Mouse (Mus musculus) CH12.LX (cell line): ENCODE data around the gene Mrpl38. TPM values are rescaled to one million over a fixed set of nuclear protein-coding genes. Genes with fewer than 3 reads are reported as not detected.

Experiments
- DNase-seq: peaks from one replicate; pipeline ENCODE4 v3.0.0-alpha.2; 2013; ENCODE audit errors: extremely low read depth
- H3K27ac ChIP-seq: 2 replicates; pipeline ENCODE4 v1.5.1; 2012; ENCODE audit warnings: low read depth, mild to moderate bottlenecking, control low read depth, moderate library complexity; ENCODE audit not compliant: insufficient read depth
- H3K27me3 ChIP-seq: replicated peaks from 2 replicates; pipeline ENCODE3; 2012; ENCODE audit warnings: inconsistent platforms
- H3K36me3 ChIP-seq, 2 experiments: replicated peaks in 1 of 2; 2 replicates each; pipeline versions ENCODE3 to v1.6.1; 2012; ENCODE audit warnings: inconsistent platforms in 1 of 2, low read length in 1 of 2, mild to moderate bottlenecking in 1 of 2, mixed read lengths in 1 of 2, moderate library complexity in 1 of 2; ENCODE audit not compliant: control insufficient read depth in 1 of 2, insufficient read depth in 1 of 2
- H3K4me1 ChIP-seq, 2 experiments: 2 replicates each; pipeline ENCODE4 v1.6.1; 2012; ENCODE audit warnings: inconsistent platforms in 1 of 2, moderate library complexity in 1 of 2; ENCODE audit not compliant: insufficient read depth in 2 of 2, control insufficient read depth in 1 of 2
- H3K4me2 ChIP-seq: 2 replicates; pipeline ENCODE4 v1.6.1; 2012; ENCODE audit warnings: low read depth, mild to moderate bottlenecking, control low read depth; ENCODE audit not compliant: poor library complexity, insufficient read depth, severe bottlenecking
- H3K4me3 ChIP-seq, 3 experiments: fragments of 150-350 bp in 1 of 3; sonication (generic) in 1 of 3; replicated peaks in 1 of 3; 2 replicates each; pipeline versions ENCODE3 to v1.5.1; 2011 to 2012; ENCODE audit warnings: low read depth in 2 of 3, low read length in 2 of 3, mild to moderate bottlenecking in 2 of 3, moderate library complexity in 2 of 3, control low read depth in 1 of 3, improper control_type of control experiment in 1 of 3, inconsistent platforms in 1 of 3, mixed read lengths in 1 of 3; ENCODE audit not compliant: poor library complexity in 1 of 3
- H3K79me2 ChIP-seq: replicated peaks from 2 replicates; pipeline ENCODE4 v1.6.1; 2012; ENCODE audit warnings: mild to moderate bottlenecking, moderate library complexity; ENCODE audit not compliant: control insufficient read depth, poor library complexity, insufficient read depth, severe bottlenecking; ENCODE audit errors: extremely low read depth
- H3K9ac ChIP-seq: 2 replicates; pipeline ENCODE4 v1.6.1; 2012; ENCODE audit warnings: low read depth, mild to moderate bottlenecking, control low read depth, moderate library complexity; ENCODE audit not compliant: insufficient read depth
- H3K9me3 ChIP-seq: replicated peaks from 2 replicates; pipeline ENCODE3; 2012; ENCODE audit warnings: low read length, inconsistent platforms, mixed read lengths
- CHD1 ChIP-seq: IDR thresholded peaks from 2 replicates; pipeline ENCODE4 v1.6.1; 2012; ENCODE audit warnings: low read depth, low read length, improper control_type of control experiment, inconsistent platforms
- CHD2 ChIP-seq: IDR thresholded peaks from 2 replicates; pipeline ENCODE4 v1.6.1; 2011; ENCODE audit warnings: low read length, improper control_type of control experiment
- CTCF ChIP-seq, 2 experiments: IDR thresholded peaks in 1 of 2; conservative IDR thresholded peaks in 1 of 2; 2 replicates each; pipeline ENCODE4 v1.5.1; 2011 to 2012; ENCODE audit warnings: low read depth in 2 of 2, low read length in 2 of 2, improper control_type of control experiment in 1 of 2, inconsistent platforms in 1 of 2, mild to moderate bottlenecking in 1 of 2, moderate library complexity in 1 of 2
- GABPA ChIP-seq: IDR thresholded peaks from 2 replicates; pipeline ENCODE4 v1.6.1; 2012; ENCODE audit warnings: low read depth, low read length, improper control_type of control experiment, inconsistent platforms; ENCODE audit not compliant: insufficient replicate concordance
- HCFC1 ChIP-seq: IDR thresholded peaks from 2 replicates; pipeline ENCODE4 v1.6.1; 2012; ENCODE audit warnings: low read depth, mild to moderate bottlenecking, inconsistent platforms, low read length, improper control_type of control experiment
- IRF4 ChIP-seq: IDR thresholded peaks from 2 replicates; pipeline ENCODE4 v1.6.1; 2014; ENCODE audit warnings: low read depth, mild to moderate bottlenecking, inconsistent platforms, low read length, improper control_type of control experiment
- KAT2A ChIP-seq: IDR thresholded peaks from 2 replicates; pipeline ENCODE4 v1.6.1; 2012; ENCODE audit warnings: low read length, improper control_type of control experiment, inconsistent platforms; ENCODE audit not compliant: insufficient replicate concordance
- MAFK ChIP-seq: IDR thresholded peaks from 2 replicates; pipeline ENCODE4 v1.6.1; 2011; ENCODE audit warnings: low read length, improper control_type of control experiment; ENCODE audit not compliant: insufficient replicate concordance
- MAX ChIP-seq: IDR thresholded peaks from 2 replicates; pipeline ENCODE4 v1.6.1; 2011; ENCODE audit warnings: low read length, improper control_type of control experiment
- MAZ ChIP-seq: IDR thresholded peaks from 2 replicates; pipeline ENCODE4 v1.6.1; 2012; ENCODE audit warnings: low read depth, mild to moderate bottlenecking, inconsistent platforms, low read length, improper control_type of control experiment, moderate library complexity
- MEF2A ChIP-seq: IDR thresholded peaks from 2 replicates; pipeline ENCODE4 v1.6.1; 2014; ENCODE audit warnings: low read depth, mild to moderate bottlenecking, inconsistent platforms, low read length, improper control_type of control experiment, borderline replicate concordance
- MXI1 ChIP-seq: IDR thresholded peaks from 2 replicates; pipeline ENCODE4 v1.6.1; 2011; ENCODE audit warnings: mild to moderate bottlenecking, low read depth, low read length, improper control_type of control experiment
- MYC ChIP-seq: IDR thresholded peaks from 2 replicates; pipeline ENCODE4 v1.6.1; 2011; ENCODE audit warnings: low read depth, mild to moderate bottlenecking, improper control_type of control experiment, low read length
- NELFE ChIP-seq: IDR thresholded peaks from 2 replicates; pipeline ENCODE4 v1.6.1; 2011; ENCODE audit warnings: low read depth, low read length, improper control_type of control experiment
- NRF1 ChIP-seq: IDR thresholded peaks from 2 replicates; pipeline ENCODE4 v1.6.1; 2014; ENCODE audit warnings: low read depth, mild to moderate bottlenecking, inconsistent platforms, low read length, improper control_type of control experiment, moderate library complexity
- PAX5 ChIP-seq: IDR thresholded peaks from 2 replicates; pipeline ENCODE4 v1.6.1; 2012; ENCODE audit warnings: low read length, inconsistent platforms, mixed read lengths
- POLR2A ChIP-seq: IDR thresholded peaks from 2 replicates; pipeline ENCODE4 v1.6.1; 2011; ENCODE audit warnings: low read depth, mild to moderate bottlenecking, improper control_type of control experiment, low read length
- POLR2AphosphoS2 ChIP-seq: IDR thresholded peaks from 2 replicates; pipeline ENCODE4 v1.6.1; 2011; ENCODE audit warnings: low read depth, low read length, improper control_type of control experiment
- RAD21 ChIP-seq: IDR thresholded peaks from 2 replicates; pipeline ENCODE4 v1.6.1; 2011; ENCODE audit warnings: low read depth, mild to moderate bottlenecking, low read length, improper control_type of control experiment, moderate library complexity
- TCF12 ChIP-seq: IDR thresholded peaks from 2 replicates; pipeline ENCODE4 v1.6.1; 2014; ENCODE audit warnings: low read depth, mild to moderate bottlenecking, inconsistent platforms, low read length, improper control_type of control experiment
- UBTF ChIP-seq: IDR thresholded peaks from 2 replicates; pipeline ENCODE4 v1.6.1; 2012; ENCODE audit warnings: low read depth, mild to moderate bottlenecking, inconsistent platforms, low read length, improper control_type of control experiment, moderate library complexity
- USF2 ChIP-seq: conservative IDR thresholded peaks from 2 replicates; pipeline ENCODE4 v1.6.1; 2011; ENCODE audit warnings: low read depth, low read length, improper control_type of control experiment
- ZC3H11A ChIP-seq: IDR thresholded peaks from 2 replicates; pipeline ENCODE4 v1.6.1; 2012; ENCODE audit warnings: low read depth, mild to moderate bottlenecking, inconsistent platforms, low read length, improper control_type of control experiment
- ZMIZ1 ChIP-seq: IDR thresholded peaks from 2 replicates; pipeline ENCODE4 v1.6.1; 2012; ENCODE audit warnings: low read depth, mild to moderate bottlenecking, inconsistent platforms, low read length, improper control_type of control experiment
- ZNF384 ChIP-seq: IDR thresholded peaks from 2 replicates; pipeline ENCODE4 v1.6.1; 2012; ENCODE audit warnings: low read depth, low read length, improper control_type of control experiment, inconsistent platforms
- dilution Hi-C: fragments of 300-500 bp; cut with MboI; formaldehyde crosslinking; loops from 2 replicates; pipeline ENCODE4 v1.14.3; 2020; ENCODE audit warnings: low sequenced_read_pairs; ENCODE audit not compliant: extremely low pct_unique_long_range_greater_than_20kb, extremely low pct_ligation_motif_present
- in situ Hi-C: fragments of 300-500 bp; cut with MboI; formaldehyde crosslinking; loops from 3 replicates; pipeline ENCODE4 v1.14.3; 2019; ENCODE audit warnings: low sequenced_read_pairs, low pct_ligation_motif_present, low pct_unique_long_range_greater_than_20kb, mixed read lengths
- polyA plus RNA-seq: library from polyadenylated mRNA; unstranded; fragments of >175 nt; gene quantifications from 2 replicates; pipeline ENCODE4 v1.2.1, GENCODE M21; 2012; ENCODE audit warnings: low read depth; ENCODE audit not compliant: insufficient read length
- total RNA-seq, 2 experiments: library from RNA; depleted of rRNA; stranded (reverse); fragments of 300-350 nt in 1 of 2; fragments of >200 nt in 1 of 2; gene quantifications; 2 replicates each; pipeline ENCODE4 v1.2.3; 2012 to 2014

The Mrpl38 gene
- total and polyA plus RNA-seq, 3 experiments: 109 to 188 (median 157) TPM

- Histone ChIP-seq H3K4me3 (no peak overlapping the region), H3K4me1 (peaks cover 0 to 9% of the 10 kb centered on the region in 2 experiments; a peak in 2 of 4 replicates), H3K79me2 (no peaks in the 10 kb centered on the region), H3K4me2 (no peak overlapping the region), H3K27me3 (no peaks in the 10 kb centered on the region), H3K27ac (no peak overlapping the region), H3K36me3 (peaks cover 67 to 91% of the 10 kb centered on the region in 2 experiments), H3K9me3 (no peaks in the 10 kb centered on the region), H3K9ac (no peak overlapping the region)
- DNase-seq: no peak
- in situ Hi-C loops (no loop called here), dilution Hi-C loops (no loop called here)
- TF ChIP-seq KAT2A (no peak), NRF1 (no peak), POLR2A (no peak), RAD21 (no peak), POLR2AphosphoS2 (no peak), TCF12 (no peak), NELFE (no peak), GABPA (no peak), UBTF (no peak), CHD2 (no peak), CTCF (conservative IDR thresholded peaks at IDR 0.05 in 1 of 2, IDR thresholded peaks at IDR 0.05 in 1 of 2; ENCODE audit: low read depth in 2 of 2, low read length in 2 of 2) (no peak), MAZ (no peak), ZMIZ1 (no peak), IRF4 (no peak), PAX5 (no peak), ZNF384 (no peak), MXI1 (no peak), MEF2A (no peak), USF2 (no peak)
Measured at GRCm38 (mm10) chr11:116176010-116176409, 37.3 kb upstream of the Mrpl38 start.

DNA sequence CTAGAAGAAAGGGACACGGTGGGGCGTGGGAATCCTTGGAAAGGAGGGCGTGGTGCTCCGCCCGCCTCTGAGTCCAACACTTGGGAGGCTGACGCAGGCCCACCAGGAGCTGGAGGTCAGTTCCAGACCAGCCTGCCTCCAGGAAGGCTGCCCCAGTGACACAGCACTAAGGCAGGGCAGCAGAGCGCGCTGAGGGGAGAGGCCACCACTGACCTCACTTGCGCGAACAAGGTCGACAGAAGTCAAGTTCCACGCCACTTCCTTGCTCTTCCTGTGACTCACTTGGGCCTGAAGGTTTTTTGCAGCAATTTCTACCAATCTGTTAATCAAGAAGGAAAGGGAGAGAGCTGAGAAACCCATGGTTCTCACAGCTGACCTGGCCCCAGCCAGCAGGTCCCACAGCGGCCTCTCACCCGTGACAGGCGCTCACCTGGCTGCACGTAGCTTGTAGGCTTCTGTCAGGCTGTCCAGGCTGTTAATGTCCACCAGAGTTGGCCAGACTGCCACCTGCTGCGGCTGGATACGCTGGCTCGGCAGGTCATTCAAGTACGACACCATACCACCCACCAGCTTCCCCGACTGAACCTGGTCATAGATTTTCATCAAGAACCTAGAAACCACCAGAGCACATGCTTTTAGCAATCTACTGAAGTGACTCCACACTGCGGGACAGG is 36.2 kb upstream of the Mrpl38 start:
- no peak overlapping the region for H3K9ac ChIP-seq
- no peaks in the 10 kb centered on the region for H3K79me2 ChIP-seq
- H3K27ac ChIP-seq: no peak overlapping the region
- no peak for DNase-seq
- no peaks in the 10 kb centered on the region for H3K27me3 ChIP-seq
- peaks cover 0 to 10% of the 10 kb centered on the region in 2 experiments; a peak in 2 of 4 replicates for H3K4me1 ChIP-seq
- no peaks in the 10 kb centered on the region for H3K9me3 ChIP-seq
- H3K4me3 ChIP-seq: no peak overlapping the region
- TF ChIP-seq ZMIZ1: no peak
- TF ChIP-seq MYC: no peak
- TF ChIP-seq HCFC1: no peak
- TF ChIP-seq GABPA: no peak
- TF ChIP-seq PAX5: no peak
- no peak for TF ChIP-seq CHD1
- no peak for TF ChIP-seq MAX
- no peak for TF ChIP-seq MAZ
- no peak for TF ChIP-seq MAFK
- no peak for TF ChIP-seq RAD21
- no peak for TF ChIP-seq USF2
- TF ChIP-seq POLR2A: no peak
- TF ChIP-seq ZNF384: no peak
- TF ChIP-seq ZC3H11A: no peak
- TF ChIP-seq IRF4: no peak
- in situ Hi-C loops (no loop called here), dilution Hi-C loops (no loop called here)
- peaks cover 58 to 82% of the 10 kb centered on the region in 2 experiments for H3K36me3 ChIP-seq
- H3K4me2 ChIP-seq: no peak overlapping the region
